ENCODE assay signal across 25 mouse cellular contexts in the genomic region with DNA sequence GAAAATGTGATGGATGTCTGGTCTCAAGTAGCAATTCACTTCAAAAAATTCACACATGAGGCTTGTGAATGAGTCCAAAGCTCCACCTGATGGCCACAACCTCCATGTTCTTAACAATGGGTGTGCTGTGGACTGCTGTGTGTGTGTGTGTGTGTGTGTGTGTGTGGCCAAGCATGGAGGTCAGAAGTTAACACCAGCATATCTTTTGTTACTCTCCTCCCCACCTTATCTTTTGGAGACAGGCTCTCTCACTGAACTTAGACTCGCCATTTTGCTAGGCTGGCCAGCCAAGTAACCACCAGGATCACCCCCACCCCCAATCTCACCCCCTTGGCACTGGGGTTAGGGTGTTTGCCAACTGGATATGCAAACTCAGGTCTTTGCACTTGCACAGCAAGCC. TPM values are rescaled to one million over a fixed set of nuclear protein-coding genes. Genes with fewer than 3 reads are reported as not detected.
"Had no signal": no experiment of that assay in that cellular context is flagged by ENCODE, and none has a peak within 500 bp of the region (broad histone marks: within the 10 kb centered on the region; RNA-seq: fewer than 3 reads in every experiment).

No protein-coding gene starts in this region.

- DNase-seq: gastrocnemius, adult 2 months; gastrocnemius, postnatal 10 days; gastrocnemius, postnatal 25 days; heart, adult 11 months; heart, adult 2 months; heart, postnatal 10 days; heart, postnatal 4 days; kidney, adult 18-20 months; kidney, adult 8-10 months; kidney, postnatal 10 days; kidney, postnatal 25 days; kidney, postnatal 4 days had no signal

- H3K9ac ChIP-seq: heart, embryonic 12.5 days; hindbrain, embryonic 12.5 days; hindbrain, embryonic 14.5 days; intestine, embryonic 15.5 days; limb, embryonic 12.5 days had no signal

- H3K27ac ChIP-seq: gastrocnemius, adult 2 months; heart, adult 2 months; hindbrain, embryonic 10.5 days; hindbrain, embryonic 12.5 days; hindbrain, embryonic 14.5 days; intestine, embryonic 15.5 days; layer of hippocampus, adult 2 months; left cerebral cortex, adult 2 months; limb, embryonic 10.5 days; limb, embryonic 12.5 days had no signal

- H3K4me1 ChIP-seq: heart, embryonic 12.5 days; hindbrain, embryonic 12.5 days; intestine, embryonic 15.5 days; limb, embryonic 10.5 days; limb, embryonic 12.5 days had no signal

- H3K9me3 ChIP-seq: heart, embryonic 12.5 days; hindbrain, embryonic 10.5 days; hindbrain, embryonic 12.5 days; intestine, embryonic 15.5 days; limb, embryonic 10.5 days had no signal

- H3K36me3 ChIP-seq: heart, embryonic 12.5 days; intestine, embryonic 15.5 days; limb, embryonic 10.5 days; limb, embryonic 12.5 days had no signal

- H3K4me2 ChIP-seq: heart, embryonic 12.5 days; hindbrain, embryonic 12.5 days; hindbrain, embryonic 14.5 days; intestine, embryonic 15.5 days; limb, embryonic 12.5 days had no signal

- H3K27me3 ChIP-seq: heart, embryonic 12.5 days; hindbrain, embryonic 12.5 days; intestine, embryonic 15.5 days had no signal

- H3K4me3 ChIP-seq: gastrocnemius, adult 2 months; heart, adult 2 months; heart, embryonic 12.5 days; hindbrain, embryonic 10.5 days; hindbrain, embryonic 12.5 days; intestine, embryonic 15.5 days; layer of hippocampus, adult 2 months; left cerebral cortex, adult 2 months; limb, embryonic 10.5 days; limb, embryonic 12.5 days had no signal

- ATAC-seq: forebrain, embryonic 16.5 days; hindbrain, embryonic 16.5 days; inflammation-experienced regulatory T-cells, adult 6 months; intestine, embryonic 15.5 days; intestine, postnatal 0 days had no signal

RNA-seq across cellular contexts. Expression of a gene that starts 42.9 kb away (rescaled TPM):
- polyA plus RNA-seq: forebrain, embryonic 16.5 days; inflammation-experienced regulatory T-cells, adult 6 months had no signal
